Mouse (Mus musculus): ENCODE data around the gene Ccdc12.

Gene Ccdc12

GRCm38 (mm10) chr9:110703951-110704350 is 47.6 kb downstream of the Ccdc12 start:
- no peak for DNase-seq (ENCODE audit: low spot score in 2 of 2)

DNA sequence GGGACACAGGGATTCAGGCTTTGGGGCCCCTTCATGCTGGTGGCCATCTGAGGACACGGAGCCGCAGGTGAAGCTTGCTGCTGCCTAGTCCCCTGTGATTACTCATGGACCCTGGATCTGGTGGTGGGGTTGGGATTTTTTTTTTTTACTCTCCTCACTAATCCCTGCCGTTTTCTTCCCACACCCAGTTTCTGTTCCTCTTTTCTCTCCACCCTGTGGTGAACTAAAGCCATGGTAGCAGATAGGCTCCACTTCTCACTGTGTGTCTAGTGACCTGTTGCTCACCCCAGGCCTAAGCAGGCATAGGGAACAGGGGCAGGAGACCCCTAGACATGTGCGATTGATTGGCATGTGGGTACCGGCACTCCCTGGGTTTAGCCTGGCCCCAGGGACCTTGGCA is 50.5 kb downstream of the Ccdc12 start:
- no peak for DNase-seq (ENCODE audit: low spot score in 2 of 2)

GRCm38 (mm10) chr9:110709640-110710258 is 53.4 kb downstream of the Ccdc12 start:
- peak; percentile 78 to 79 for DNase-seq (ENCODE audit: low spot score in 2 of 2)

DNA sequence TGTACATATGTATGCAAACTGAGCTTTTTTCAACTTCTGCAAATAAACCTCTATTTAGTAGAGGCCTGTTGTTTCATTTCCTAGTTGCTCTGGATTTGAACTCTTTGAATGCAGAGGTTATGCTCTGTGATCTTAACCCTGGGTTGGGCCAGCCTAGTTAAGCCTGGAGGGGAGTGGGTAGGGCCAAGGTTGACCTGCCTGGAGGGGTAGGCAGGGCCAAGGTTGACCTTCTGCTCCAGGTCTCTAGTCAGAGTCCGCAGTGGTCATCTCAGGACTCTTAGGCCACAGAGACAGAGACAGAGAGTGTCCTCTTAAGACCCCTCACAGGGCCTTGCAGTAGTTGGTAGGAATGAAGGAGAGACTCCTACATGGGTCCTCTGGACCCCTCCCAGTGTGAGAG is 55.2 kb downstream of the Ccdc12 start:
- no peak for DNase-seq (ENCODE audit: low spot score in 2 of 2)

DNA sequence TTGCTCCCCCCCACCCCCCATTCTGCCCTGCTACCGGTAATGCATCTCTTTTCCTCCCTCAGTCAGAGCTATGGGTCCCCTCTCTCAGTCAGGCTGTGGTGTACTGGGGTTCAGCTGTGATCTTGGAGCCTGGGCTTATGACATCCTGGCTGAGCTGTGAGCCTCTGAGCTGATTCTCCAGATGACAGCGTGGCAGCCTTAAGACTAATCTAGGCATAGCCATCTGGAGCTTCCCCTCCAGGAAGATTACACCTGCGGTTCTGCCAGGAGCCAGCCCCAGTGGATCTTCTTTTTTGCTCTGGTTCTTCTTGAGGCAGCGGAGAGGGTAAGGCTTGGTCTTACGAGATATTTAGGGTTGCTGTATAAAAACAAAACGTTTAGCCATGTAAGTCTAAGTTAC is 55.7 kb downstream of the Ccdc12 start:
- DNase-seq (ENCODE audit: low spot score in 2 of 2), result no peak

DNA sequence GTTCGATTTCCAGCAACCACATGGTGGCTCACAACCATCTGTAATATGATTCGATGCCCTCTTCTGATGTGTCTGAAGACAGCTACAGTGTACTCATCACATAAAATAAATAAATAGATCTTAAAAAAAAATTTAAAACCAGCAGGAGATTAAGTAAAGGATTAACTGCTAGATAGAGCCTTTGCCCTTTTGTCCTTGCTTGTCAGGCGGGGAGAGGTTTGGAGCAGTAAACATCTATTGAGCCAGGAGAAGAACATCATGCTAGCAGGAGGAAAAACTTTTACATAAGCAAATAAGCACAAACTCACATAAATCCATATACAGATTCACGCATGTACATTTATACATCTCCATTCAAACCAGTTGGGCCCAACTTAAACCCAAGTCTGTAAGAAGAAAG is 56.2 kb downstream of the Ccdc12 start:
- DNase-seq (ENCODE audit: low spot score in 2 of 2), result no peak

GRCm38 (mm10) chr9:110713389-110713788 is 57.1 kb downstream of the Ccdc12 start:
- no peak for DNase-seq (ENCODE audit: low spot score in 2 of 2)

GRCm38 (mm10) chr9:110715426-110715825 is 59.1 kb downstream of the Ccdc12 start:
- DNase-seq (ENCODE audit: low spot score in 2 of 2), result no peak

DNA sequence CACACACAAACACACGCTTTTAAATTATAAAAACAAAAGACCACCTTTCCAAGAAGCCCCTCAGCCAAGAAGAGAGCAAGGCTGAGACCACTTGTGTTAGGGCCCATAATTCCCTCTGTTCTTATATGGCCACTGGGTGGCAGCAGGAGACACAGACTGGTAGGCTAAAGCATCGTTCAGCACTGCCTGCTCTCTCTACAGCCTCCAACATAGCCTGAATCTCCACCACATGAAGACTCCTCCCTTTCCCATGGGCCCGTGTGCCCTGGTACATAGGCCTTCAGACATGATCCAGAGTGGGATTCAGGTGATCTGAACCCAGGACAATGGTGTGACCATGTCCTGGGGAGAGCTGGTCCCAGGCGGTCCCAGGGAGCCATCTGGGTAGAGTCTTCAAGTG is 60.5 kb downstream of the Ccdc12 start:
- peak in 1 of 2 experiments; percentile 57 for DNase-seq (ENCODE audit: low spot score in 2 of 2)

DNA sequence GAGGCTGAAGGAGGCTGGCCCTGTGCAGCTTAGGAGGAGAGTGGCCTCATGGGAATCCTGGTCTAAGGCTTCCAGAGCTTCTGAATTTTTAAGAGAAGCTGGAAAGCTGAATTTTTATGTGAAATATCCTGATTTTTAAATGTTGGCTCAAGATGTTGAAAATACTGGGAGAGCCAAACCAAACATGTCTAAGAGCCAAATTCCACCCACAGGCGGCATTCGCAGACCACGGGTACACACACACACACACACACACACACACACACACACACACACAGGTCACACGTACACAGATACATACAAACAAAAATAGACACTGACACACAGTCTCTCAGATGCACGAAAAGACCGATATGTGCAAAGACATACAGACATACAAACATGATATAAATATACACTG is 61.8 kb downstream of the Ccdc12 start:
- DNase-seq (ENCODE audit: low spot score in 2 of 2), result no peak

DNA sequence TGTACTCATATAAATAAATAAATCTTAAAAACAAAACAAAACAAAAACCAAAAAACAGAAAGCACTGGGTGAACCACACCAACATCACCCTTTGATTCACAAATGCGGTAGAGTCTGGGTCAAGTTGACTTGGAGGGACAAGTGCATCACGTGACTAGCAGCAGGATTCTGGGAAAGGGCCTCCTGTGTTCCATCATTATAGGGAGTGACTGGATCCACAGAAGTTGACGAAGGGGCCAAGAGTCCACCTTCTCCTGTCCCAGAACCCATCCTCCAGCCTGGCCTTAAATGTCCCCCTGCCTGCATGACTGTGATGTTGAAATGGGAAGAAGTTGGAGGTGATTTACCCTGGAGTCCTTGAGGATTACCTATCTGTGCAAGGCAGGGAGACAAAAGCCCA is 62.5 kb downstream of the Ccdc12 start:
- no peak for DNase-seq (ENCODE audit: low spot score in 2 of 2)

- no peak for DNase-seq (ENCODE audit: low spot score in 2 of 2)
These were observed 63.7 kb downstream of the Ccdc12 start for GRCm38 (mm10) chr9:110719977-110720376.

DNA sequence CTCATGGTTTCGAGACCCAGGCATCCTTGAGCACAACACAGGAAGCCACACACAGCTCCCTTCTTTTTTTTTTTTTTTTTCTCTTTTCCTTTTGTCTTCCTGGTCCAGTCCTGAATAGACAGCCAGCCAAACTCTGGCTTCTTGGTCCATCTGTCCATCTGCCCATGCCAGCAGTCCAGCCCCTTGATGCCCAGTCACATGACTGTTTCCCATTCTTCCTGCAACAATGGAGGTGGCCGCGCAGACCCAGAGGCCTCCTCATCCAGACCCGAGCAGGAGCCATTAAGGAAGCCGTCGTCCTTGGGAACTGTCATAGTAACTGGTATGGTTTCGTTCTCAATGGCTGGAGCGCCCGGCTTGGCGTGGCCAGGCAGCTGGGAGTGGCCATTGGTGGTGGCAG is 65.8 kb downstream of the Ccdc12 start:
- no peak for DNase-seq (ENCODE audit: low spot score in 2 of 2)

DNA sequence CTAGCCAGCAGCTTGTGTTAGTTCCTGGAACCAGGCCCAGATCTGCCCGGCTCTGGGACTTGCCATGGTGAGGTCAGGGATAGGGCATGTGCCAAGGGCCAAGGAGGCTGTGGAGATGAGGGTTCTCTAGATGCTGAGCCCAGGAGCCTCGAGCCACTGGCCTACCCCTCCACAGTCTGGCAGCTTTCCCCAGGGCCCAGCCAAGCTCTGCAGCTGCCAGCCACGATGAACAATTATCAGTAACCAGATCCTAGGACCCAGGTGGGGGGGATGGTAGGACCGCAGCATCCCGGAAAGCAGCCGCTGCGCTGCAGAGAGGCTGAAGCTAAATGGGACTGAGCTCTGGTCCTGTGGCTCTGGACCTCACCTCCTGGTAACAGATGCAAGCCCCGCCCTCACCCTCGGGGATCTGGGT is 69.4 kb downstream of the Ccdc12 start:
- no peak for DNase-seq (ENCODE audit: low spot score in 2 of 2)

- no peak for DNase-seq (ENCODE audit: low spot score in 2 of 2)
These were observed 70.6 kb downstream of the Ccdc12 start for GRCm38 (mm10) chr9:110726867-110727266.

GRCm38 (mm10) chr9:110729841-110730240 is 73.5 kb downstream of the Ccdc12 start:
- no peak for DNase-seq (ENCODE audit: low spot score in 2 of 2)

DNA sequence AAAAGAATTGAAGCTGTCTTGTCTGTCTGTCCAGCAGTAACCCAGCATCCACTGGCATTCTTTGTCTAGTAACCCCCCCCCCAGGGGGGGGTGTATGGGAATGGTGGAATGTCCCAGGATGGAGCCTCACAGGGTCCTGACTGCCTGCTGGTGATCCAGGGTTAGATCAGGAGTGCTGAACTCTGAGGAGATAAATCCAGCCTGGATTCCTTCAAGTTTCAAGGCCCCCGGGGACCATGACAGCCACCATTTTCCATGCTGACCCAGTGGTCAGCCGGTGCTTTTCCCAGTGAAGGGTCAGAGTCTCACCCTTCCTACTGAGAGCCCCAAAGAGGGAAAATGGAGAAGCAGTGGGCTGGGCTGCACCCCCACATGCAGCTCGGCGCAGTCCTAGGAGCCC is 75.6 kb downstream of the Ccdc12 start:
- no peak for DNase-seq (ENCODE audit: low spot score in 2 of 2)

DNA sequence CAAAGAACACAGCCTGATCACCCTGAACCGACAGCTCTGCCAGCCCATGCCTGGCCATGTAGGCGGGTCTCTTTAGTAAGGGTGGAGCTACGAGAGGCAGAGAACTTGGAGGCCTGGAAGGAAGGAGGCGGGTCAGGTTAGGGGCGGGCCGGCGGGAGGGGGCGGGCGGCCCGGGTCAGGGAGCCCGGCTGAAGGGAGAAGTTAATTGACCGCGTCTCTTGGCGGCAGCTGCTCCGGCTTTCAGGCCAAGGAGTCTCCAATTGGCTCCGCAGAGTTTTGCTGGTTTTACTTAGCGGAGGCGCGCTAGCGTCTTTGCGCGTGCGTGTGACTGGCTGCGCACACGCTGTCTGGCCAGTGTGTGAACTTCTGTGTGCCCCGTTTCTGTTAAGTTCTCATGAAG is 76.3 kb downstream of the Ccdc12 start:
- DNase-seq (ENCODE audit: low spot score in 2 of 2), result no peak

GRCm38 (mm10) chr9:110733102-110733501 is 76.8 kb downstream of the Ccdc12 start:
- DNase-seq (ENCODE audit: low spot score in 2 of 2), result no peak

DNA sequence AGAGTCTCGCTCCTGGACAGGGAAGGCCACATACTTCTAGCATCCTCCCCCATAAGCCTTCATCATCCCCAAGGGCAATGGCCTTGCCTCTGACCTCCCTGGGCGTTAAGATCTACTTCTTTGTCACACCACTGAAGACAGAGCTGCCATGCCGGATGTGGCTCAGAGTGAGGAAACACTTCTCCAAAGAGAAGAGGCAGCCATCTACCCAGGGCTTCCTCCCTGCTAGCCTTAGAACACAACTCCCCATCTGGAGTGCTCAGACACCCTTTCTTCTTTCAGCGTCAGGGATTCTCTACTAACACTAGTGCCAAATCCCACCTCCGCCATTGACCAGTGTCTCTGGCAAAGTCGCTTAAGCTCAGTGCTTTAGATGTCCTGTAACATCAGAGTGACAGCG is 77.9 kb downstream of the Ccdc12 start:
- no peak for DNase-seq (ENCODE audit: low spot score in 2 of 2)

DNA sequence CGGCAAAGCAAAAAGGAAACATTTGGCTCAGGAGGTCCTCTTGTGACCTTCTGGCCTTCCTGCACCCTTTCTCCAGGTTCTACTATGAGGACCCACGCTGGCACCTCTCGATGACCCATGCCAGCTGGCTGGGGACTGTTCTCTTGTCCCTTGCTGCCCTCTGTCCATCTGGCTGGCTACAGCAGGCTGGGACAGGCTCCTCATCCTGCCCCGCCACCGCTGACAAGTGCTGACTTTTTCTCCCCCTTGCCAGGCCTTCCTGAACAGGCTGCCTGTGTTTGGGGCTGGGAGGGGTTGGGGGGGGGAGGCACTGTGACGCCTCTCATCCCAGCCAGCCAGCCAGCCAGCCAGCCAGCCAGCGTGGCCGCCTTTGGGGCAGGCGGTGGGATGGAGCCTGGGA is 80.1 kb downstream of the Ccdc12 start:
- no peak for DNase-seq (ENCODE audit: low spot score in 2 of 2)

- DNase-seq (ENCODE audit: low spot score in 2 of 2), result no peak
These were observed 81.8 kb downstream of the Ccdc12 start for GRCm38 (mm10) chr9:110738054-110738453.

DNA sequence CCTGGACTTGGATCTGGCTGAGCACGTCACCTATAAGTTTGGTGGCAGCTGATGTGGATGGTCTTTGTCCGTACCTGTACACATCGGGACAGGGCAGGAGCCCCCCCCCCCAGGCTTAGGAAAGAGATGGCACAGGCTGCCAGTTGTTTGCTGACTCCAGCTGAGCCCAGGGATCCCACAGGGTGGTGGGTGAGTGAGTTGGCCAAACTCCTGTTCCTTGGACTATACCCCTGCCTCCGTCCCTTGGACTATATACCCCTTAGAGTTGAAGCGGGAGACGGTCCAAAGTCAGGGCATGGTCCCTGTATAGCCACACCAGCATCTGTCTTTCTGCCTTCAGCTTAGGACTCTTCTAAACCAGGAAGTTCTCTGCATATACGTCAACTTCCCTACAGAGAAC is 83.7 kb downstream of the Ccdc12 start:
- DNase-seq (ENCODE audit: low spot score in 2 of 2), result no peak

DNA sequence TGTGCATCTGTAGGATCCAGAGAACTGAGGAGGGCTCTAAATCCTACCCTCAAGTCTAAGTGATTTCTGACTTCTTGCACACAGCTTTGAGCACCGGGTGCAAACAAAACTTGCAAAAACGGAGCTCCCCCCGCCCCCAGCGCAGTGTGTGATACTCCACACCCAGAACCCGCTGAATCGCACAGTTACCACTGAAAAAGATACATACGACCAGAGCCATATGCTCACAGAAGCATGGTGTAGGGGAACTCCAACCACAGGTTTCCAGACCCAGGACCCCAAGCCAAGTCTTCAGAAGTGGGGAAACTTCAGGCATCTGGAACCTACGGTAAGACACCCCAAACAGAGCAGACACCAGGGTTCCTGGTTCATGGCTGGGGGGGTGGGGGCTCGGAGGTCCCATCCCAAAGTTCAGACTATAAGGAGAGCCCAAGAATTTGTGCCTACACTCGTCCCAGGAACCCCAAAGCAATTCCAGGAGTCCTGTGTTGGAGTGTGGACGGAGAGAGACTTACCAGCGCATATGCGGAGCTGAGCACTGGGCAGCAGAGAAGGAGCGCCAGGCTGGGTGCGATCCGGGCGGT is 85.5 kb downstream of the Ccdc12 start, which contains the start of gene Myl3:
Myl3 (plus strand) TSS at position 151 of the 584 bp plus-strand sequence.
- no peak for DNase-seq (ENCODE audit: low spot score in 2 of 2)
